Mouse (Mus musculus) cerebellum, postnatal 25 days (tissue): ENCODE data around the gene Prr12.

Experiments
- DNase-seq, 2 experiments: peaks; one replicate each; pipeline ENCODE4 v3.0.0; 2021; ENCODE audit warnings: mixed read lengths in 2 of 2

Gene Prr12

DNA sequence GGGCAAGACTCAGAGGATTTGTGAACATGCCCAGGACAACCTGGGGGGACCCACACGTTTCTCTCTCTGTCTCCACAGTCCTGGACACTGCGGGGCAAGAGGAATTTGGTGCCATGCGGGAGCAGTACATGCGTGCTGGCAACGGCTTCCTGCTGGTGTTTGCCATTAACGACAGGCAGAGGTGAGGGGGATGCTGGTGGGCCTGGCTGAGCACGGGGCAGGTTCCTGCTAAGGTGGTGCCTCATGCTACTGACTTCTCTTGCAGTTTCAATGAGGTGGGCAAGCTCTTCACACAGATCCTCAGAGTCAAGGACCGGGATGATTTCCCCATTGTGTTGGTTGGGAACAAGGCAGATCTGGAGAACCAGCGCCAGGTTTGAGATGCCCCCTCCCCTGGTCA lies 32.5 kb downstream of the Prr12 start:
- no peak for DNase-seq

DNA sequence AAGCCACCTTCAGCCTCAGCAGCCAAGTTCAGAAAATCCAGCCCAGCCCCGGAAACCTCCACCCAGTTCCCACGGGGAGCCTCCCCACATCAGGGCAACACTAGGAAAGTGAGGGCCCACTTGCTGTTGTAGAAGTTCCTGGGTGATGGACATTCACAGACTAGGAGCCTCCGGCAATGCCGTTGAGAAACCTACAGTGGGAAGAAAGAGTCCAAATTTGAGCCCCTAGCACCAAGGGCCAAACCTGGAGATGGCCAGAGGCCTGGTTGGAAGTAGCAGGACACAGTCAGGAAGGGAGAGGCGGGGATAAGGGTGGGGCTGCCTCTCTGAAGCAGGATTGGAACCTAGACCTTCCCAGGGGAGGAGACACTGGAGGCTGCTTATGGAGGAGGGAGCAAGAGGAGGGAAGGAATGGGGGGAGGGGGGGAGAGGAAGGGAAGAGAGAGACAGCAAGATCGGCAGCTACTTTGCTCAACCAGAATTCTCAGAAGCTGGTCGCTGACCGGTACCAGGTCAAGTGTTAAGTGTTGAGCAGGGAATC lies 33.6 kb downstream of the Prr12 start:
- no peak for DNase-seq

DNA sequence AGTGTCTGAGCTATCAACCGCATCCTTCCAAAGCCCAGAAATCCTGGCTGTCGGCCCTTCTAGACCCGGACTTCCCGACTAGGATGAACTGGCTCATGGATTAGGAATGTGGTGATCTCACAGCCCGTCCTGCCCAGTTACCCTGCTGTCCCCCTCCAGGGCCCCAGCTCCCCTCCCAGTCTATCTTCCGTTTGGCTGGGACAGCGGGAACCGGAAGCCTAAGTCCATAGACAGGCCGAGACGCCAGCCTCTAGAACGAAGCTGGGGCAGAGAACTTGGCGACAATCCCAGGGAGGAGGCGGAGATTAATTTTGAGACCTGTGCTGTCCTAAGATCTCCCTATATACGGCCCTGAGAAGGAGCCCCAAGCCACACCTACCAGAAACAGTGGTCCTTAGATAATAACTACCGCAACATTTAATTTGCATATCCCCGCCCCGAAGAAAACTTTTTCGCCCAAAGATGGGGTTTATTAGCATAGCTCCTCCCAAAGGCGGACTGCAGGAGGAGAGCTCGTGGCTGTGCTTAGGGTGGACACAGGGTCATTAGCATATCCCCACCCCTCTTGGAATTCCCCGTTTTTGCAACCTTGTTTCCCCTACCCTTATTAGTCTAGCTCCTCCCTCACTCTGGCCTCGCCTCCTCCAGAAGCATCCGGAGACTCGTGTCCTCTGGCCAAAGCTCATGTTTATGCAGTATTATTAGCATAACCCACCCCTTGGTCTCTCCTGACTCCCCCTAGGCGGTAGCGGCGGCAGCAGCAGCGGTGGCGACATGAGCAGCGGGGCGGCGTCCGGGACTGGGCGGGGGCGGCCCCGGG lies 35.2 kb downstream of the Prr12 start, which contains the start of gene Rras:
Gene Rras, plus strand, starts transcription at position 720 of the 820 bp plus-strand sequence.
- peak; percentile 72 to 78 for DNase-seq

DNA sequence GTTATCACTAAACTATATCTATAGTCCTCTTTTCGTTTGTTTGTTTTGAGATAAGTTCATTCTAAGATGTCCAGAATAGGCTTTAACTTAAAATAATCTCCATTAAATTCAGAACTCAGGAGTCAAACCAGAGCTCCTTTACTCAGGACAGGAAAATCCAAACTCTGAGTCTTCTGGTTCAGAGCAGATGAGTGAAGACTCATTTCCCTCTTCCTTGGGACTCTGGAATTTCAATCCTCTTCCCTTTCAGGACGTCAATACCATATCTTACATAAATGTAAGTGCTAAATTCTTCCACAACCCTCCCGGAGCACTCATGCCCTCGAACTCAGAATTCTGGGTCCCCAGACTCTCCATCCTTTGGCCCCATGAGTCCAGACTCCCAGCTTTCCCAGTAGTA lies 35.9 kb downstream of the Prr12 start:
- DNase-seq = no peak

DNA sequence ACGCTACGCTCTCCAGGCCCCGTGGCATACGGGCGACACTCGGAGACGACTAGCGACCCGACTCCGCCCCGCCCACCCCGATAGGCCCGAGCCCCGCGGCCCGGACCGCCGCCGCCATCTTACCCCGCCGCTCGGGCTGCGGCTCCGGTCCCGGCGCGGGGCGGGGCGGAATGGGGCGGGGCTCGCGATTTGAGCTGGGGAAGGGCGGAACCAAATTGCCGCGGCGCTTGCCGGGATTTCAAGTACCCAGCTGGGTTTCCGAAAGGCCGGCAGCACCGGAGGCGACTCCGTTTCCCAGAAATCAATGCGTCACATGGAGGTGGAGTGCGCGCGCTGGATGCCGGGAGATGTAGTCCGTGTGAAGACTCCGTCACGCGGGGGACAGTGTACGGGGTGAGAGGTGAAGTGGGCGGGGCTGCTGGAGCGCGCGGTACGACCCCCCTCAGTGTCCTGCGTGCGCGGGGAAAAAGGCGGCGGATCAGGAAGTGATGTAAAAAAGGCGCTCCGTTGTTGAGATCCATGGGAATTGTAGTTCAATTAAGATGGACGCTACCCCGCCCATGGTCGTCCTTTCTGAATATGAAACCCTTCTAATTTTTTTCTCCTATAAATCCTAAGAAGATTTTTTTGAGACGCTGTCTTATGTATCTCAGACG lies 36.6 kb downstream of the Prr12 start, which contains the start of gene Scaf1:
Gene Scaf1, minus strand, starts transcription at position 407 of the 656 bp plus-strand sequence.
- DNase-seq = peak; percentile 99

DNA sequence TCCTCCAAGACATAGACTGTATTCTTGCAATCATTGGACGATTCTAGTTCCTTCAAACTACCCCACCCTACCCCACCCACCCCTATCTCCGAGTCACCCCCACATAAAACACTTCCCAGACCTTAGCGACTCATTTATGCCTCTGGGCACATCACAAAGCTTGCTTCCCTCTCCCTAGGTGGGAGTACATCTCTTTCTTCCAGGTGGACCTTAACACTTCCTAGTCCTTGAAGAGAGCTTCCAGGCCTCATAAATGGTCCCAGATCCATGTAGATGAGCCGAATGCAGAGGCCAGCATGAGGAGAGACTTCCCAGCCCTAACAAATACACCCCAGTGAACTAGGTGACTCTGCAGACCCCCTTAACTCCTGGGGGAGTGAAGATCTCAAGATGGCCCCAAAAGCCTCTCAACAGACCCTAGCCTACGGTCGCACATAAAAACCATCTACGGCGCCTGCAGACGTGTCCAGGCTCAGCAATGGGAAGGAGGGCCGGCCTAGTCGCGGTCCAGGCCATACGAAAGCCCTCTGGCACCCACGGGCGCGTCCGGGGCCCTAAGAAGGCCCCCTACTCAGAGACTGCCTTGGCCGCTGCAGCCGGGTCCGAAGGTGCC lies 37.2 kb downstream of the Prr12 start:
- no peak for DNase-seq

DNA sequence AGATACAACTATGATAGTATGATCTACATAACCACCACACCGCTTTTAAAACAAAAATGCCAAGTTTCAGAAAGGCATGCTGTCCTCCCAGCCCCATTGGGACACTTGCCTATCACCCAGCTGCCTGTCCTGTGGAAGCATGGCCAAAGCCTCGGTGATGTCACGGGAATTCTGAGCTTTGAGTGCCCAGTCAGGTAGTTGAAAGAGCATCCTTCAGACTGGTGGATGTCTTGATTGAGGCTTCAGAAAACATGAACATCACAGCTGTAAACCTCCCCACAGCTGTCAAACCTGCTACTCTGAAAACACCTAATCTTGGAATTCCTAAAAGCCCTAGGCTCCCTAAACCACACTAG lies 38.6 kb downstream of the Prr12 start:
- DNase-seq = no peak

DNA sequence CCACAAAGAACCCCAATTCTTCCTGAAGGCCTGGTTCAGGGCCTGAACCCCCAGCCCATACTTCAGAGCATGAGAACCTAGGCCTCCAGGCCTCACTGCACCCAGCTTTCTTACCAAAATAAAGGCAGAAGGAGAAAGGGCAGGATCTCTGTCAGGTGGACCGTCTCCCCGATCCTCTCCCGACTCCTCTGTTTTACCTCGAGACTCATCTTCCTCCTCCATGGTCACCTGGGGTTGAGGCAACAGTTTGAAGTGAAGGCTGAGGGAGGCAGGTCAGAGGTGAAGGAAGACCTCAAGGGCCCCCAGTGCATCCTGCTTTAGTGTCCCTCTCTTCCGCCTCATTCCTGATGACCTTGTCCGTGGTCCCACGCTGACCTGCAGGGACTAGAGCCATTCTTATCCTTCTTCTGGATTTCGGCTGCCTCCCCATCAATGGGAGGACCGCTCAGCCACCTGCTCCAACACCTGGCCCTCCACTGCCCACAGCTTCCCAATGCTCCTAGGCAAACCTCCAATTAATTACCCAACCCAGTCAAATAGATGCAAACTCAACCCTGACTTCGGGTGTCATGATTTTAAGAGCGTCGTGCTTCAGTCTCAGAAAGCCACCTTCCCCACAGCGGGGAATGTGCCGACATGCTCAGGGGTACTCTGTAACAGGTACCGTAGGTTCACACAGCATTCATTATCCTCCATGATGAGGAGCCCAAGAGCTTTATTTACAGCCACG lies 39.1 kb downstream of the Prr12 start:
- no peak for DNase-seq

DNA sequence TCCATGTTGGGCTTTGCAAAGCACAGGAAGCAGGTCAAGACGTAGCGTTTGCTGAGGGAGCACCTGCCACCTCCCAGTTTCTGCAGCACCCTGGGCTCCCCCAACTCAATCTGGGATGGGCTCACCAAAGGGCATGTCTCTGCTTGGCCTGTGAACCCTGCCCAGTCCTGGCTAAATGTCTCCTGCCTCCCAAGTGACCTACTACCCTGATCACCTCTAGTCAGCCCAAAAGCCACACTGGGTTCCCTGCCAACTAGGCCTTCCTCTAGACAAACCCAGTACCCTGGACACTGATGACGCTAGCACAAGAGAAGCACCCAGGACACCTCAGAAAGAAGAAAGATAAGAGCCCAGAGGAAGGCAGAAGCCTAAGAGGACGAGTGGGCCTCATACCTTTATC lies 39.9 kb downstream of the Prr12 start:
- DNase-seq = no peak

DNA sequence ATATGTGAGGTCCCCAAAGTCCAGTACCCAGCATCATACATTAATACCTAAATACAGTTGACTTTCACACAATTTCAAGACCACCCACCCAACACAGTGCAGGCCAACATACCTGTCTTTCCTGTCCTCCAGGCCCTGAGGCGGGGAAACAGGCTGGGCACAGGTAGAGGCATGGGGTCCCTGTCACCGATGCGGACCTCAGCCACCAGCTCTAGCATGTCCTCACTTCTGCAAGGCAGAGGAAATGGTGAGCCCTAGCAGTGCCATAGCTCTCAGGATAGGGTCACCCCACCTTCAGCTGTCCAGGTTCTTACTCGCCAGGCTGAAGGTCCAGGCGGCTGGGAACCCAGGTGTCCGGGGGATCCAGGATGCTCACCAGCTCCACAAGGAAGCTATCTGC lies 40.7 kb downstream of the Prr12 start:
- DNase-seq = no peak

DNA sequence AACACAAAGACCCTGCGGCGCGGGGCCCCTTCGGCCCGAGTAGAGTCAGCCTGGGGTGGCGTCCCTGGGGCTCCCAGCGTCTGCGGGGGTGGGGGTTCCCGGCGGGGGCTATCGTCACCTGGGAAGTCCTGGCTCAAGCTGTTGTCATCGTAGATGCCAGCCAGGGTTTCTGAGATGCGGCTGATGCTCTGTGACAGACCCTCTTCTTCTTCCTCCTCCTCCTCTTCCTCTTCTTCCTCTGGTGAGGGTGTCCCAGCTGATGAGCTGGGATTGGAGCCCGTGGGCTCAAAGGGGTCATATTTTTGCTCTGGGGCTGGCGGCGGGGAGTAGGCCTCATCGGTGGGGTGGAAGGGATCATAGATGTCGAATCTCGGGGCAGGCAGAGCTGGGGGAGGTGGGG lies 44.3 kb downstream of the Prr12 start:
- DNase-seq = peak in 1 of 2 experiments; percentile 33

DNA sequence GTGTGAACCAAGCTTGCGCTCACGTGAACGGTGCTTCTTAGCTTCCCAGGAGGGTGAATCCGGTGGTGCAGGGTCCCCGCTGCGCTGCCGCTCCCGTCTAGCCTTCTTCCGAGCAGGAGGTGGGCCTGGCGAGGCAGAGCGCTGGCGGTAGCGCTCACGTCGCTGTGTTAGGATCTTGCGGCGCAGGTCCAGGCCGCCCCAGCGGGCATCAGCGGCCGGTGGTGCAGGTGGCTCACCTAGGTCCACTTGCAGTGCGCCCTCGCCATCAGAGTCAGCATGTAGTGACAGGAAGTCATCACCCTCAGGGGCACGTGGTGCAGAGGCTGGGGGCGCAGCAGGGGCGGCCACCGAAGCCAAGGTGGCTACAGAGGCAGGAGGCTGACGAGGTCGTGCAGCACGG lies 44.8 kb downstream of the Prr12 start:
- DNase-seq = peak in 1 of 2 experiments; percentile 20

DNA sequence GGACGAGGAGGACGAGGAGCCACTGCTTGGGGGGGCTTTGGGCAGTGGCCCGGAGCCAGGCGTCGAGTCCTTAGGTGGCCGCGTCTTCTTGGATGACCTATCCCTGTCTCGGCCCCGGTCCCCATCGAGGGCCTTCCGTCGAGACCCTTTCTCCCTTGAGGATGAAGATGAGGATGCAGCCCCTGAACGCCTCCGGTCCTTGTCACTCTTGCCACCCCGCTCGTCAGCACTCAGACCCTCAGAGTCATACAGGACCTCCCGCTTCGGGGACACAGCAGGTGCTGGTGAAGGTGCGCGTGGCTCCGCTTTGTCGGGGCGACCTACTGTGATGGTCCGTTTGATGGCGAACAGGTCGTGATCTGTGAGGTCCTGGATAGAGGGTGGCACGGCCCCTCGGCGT lies 45.5 kb downstream of the Prr12 start:
- no peak for DNase-seq

DNA sequence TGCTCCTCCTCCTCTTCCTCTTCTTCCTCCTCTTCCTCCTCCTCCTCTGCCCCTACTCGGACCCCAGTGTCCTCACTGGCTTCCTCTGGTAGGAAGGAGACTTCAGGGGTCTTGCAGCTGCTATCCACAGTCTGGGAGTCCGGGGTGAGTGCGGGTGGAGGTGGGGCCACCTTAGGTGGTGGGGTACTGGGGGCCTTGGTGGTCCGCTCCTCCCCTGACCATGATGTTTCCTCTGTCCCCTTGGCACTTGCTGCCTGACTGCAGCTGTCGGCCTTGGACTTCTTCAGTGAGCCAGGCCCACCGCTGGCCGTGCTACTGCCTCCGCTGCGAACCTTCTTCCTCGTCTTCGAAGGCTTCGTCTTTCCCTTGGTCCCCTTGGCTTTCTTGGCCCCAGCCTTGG lies 46.2 kb downstream of the Prr12 start:
- DNase-seq = peak in 1 of 2 experiments; percentile 17

DNA sequence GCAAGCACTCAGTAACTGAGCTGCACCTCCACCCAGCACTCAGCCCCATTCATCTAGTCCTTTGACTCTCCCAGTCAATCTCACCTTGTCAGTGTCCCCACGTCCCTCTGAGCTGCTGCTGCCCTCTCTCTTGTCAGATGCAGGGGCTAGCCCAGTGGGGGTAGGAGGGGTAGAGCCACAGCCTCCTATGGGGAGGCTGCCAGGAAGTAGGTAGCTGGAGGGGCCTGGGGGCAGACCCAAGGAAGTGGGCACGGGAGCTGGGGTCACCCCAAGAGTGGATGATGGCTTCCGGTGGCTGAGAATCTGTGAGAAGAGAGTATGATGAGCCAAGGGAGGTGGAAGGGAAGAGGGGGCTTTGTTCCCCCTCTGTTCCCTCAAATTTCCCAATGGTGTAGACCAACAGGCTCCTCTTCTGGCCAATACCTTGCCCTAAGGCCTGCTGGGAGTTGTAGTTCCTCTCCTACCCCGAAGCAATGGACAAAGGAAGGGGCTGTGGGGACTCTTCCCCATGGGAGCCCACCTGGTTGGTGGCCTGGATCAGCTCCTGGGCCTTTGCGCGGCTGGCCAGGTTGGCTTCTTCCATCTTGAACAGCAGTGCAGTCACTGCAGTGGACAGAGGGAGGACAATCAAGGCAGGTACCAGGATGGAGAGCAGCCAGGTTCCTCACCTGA lies 47.2 kb downstream of the Prr12 start:
- DNase-seq = no peak

DNA sequence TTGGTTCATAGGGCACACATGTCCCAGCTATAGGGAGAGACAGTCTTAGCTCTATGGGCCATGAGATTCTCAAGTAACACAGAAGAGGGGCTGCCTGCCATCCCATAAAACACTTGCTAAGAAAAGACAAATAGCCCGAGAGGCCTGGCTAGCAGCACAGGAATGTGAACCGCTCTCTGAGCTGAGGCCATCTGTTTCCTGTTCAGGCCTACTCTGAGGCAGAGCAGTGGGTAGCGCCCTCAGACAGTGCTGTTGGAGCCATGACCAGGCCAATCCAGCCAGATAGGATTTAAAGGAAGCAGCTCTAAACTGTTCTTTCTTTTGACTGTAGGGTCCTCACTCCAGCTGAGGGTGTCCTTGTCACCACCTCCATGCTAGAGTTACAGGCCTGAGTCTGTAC lies 48.1 kb downstream of the Prr12 start:
- no peak for DNase-seq

DNA sequence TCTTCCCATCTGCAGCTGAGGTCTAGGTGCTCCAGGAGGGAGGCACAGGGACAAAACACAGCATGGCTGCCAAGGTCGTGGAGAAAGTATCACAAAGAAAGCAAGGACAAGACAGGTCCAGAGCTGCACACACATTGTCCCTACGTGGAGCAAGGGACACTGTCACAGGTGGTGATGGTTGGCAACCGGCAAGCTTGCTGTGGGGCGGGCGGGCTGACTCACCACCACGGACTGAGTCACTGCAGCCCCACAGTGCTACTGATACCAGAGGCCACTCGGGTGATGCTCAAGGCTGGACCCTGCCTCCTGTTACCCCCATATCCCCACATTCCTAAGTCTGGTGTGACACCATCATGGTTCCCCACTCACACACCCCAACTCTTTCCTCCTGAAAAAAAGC lies 50.2 kb downstream of the Prr12 start:
- peak; percentile 45 to 67 for DNase-seq

DNA sequence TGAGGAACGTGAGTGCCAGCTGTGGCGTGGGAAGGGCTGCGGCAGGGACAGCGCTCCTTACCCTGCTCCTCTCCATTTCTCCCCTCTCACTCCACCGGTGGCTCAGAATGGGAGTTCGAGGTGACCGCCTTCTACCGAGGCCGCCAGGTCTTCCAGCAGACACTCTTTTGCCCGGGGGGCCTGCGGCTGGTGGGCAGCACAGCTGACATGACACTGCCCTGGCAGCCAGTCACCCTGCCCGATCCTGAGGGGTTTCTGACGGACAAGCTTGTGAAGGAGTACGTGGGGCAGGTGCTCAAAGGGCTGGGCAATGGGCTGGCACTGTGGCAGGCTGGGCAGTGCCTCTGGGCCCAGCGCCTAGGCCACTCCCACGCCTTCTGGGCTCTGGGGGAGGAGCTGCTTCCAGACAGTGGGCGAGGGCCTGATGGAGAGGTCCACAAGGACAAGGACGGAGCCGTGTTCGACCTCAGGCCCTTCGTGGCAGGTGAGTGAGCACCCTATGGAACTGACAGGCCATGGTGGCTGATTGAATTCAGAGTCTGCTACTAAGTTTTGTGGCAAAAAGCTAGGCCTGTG lies 52.1 kb downstream of the Prr12 start:
- DNase-seq = no peak

DNA sequence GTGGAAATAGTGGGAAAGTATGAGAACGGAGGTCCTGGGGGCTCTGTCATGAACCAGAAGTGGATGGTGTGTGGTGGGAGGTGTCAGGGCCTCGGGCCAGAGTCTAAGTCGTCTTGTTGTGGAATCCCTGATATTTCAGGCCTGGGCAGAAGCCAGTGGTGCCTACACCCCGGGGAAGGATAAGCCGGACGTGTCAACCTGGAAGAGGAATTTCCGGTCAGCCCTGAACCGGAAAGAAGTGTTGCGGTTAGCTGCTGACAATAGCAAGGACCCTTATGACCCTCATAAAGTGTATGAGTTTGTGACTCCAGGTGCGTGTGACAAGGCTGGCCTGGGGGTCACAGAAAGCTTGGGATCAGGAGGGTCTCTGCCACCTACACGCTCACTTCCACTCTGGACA lies 52.9 kb downstream of the Prr12 start:
- DNase-seq = no peak

DNA sequence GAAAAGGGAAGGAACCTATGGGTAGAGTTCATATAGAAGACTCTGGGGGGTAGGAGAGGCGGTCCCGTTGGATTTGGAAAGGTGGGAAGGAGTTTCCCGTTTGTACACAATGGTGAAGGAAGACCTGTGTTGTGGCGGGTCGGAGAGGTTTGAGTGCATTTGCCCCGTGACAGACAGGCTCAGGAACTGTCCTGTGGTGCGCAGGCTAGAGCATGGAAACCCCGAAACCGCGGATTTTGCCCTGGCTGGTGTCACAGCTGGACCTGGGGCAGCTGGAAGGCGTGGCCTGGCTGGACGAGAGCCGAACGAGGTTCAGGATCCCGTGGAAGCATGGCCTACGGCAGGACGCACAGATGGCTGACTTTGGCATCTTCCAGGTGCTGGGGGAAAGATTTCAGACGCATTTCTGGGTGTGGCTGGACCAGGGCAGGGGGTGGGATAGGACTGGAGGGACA lies 54.2 kb downstream of the Prr12 start, which contains the start of gene Bcl2l12:
Gene Bcl2l12, minus strand, starts transcription at position 212 of the 455 bp plus-strand sequence.
- DNase-seq = peak; percentile 53 to 67

DNA sequence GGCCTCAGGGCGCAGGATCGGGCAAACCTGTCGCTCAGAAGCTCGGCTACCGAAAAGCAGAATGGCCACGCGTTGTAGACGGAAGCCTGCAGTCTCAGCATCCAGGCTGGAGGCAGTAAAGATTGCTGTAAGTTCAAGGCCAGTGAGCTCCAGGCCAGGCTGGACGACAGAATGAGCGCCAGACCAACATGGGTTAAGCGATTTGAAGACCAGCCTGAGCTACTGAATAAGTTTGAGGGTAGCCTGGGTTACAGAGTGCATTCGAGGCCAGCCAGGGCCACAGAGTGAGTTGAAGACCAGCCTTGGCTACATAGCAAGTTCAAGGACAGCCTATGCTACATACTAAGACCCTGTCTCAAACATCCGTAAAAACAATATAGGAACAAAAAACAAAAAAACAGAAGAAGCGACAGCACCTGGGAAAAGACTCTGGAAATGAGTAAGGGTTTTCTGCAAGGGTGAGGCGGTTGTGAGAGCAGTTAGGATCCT lies 54.7 kb downstream of the Prr12 start:
- no peak for DNase-seq
